In the genomic region with DNA sequence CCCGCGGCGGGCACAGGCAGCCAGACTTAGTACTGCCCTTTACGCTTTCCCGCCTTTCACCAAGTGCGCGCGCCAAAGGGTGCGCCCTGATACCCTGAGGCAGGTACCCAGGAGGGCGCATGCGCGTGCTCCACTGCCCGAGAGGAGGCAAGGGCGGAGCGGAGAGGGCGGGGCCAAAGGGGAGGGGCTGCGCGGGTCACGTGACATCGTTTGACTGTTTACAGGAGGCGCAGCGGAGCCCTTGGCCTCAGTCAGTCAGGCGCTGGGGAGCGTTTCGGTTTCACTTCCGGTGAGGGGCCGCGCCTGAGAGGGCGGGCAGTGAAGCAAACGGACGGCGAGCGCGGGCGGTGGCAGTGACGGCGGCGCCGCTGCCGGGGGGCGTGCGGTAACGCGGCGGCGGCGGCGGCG, we compare ENCODE assay signal across 8 mouse cellular contexts. TPM values are rescaled to one million over a fixed set of nuclear protein-coding genes. Genes with fewer than 3 reads are reported as not detected.
DNase-seq lines count a peak whose midpoint lies in the region; ATAC-seq and TF ChIP-seq lines count a peak whose summit lies in the region.

A gene (plus strand): TSS at position 209 of the 408 bp plus-strand sequence.

- 23% methylated on average over 35 of the region's 49 CpGs for whole genome bisulfite sequencing in kidney, embryonic 14.5 days
- 16% methylated on average over 46 of the region's 49 CpGs for WGBS in limb, embryonic 15.5 days

- 0 out of 2 replicates have a peak, but pooled peaks cover 2% of the 10 kb centered on the region for H3K9me3 ChIP-seq in kidney, embryonic 14.5 days (ENCODE audit: control insufficient read depth, low read length)
- no peaks in the 10 kb centered on the region for H3K9me3 ChIP-seq in limb, embryonic 15.5 days

- no peak for TF ChIP-seq CTCF in bone marrow macrophage, adult 2 months (IDR thresholded peaks at IDR 0.05; ENCODE audit: low read depth, low read length)
- no peak for TF ChIP-seq CTCF in embryonic fibroblast, embryonic 13.5 days (IDR thresholded peaks at IDR 0.05; ENCODE audit: borderline replicate concordance, insufficient read depth, low read length)

- H3K36me3 ChIP-seq in kidney, embryonic 14.5 days (ENCODE audit: control insufficient read depth, insufficient read depth, low read length): no peaks in the 10 kb centered on the region
- no peaks in the 10 kb centered on the region for H3K36me3 ChIP-seq in limb, embryonic 15.5 days

- no peaks in the 10 kb centered on the region for H3K4me1 ChIP-seq in bone marrow macrophage, adult 2 months (ENCODE audit: control insufficient read depth, insufficient read depth, low read length)
- H3K4me1 ChIP-seq in embryonic fibroblast, embryonic 13.5 days (ENCODE audit: control insufficient read depth, insufficient read depth, low read length): no peaks in the 10 kb centered on the region
- H3K4me1 ChIP-seq in kidney, embryonic 14.5 days (ENCODE audit: control insufficient read depth, insufficient read depth, low read length): no peaks in the 10 kb centered on the region
- H3K4me1 ChIP-seq in limb, embryonic 15.5 days: no peaks in the 10 kb centered on the region

- H3K27ac ChIP-seq in bone marrow macrophage, adult 2 months (ENCODE audit: insufficient read depth, low read depth, low read length): peak within 1 kb of the TSS; percentile 72
- H3K27ac ChIP-seq in embryonic fibroblast, embryonic 13.5 days (ENCODE audit: insufficient read depth, low read length): peak within 1 kb of the TSS; percentile 83
- H3K27ac ChIP-seq in kidney, embryonic 14.5 days (ENCODE audit: low read depth, low read length): peak within 1 kb of the TSS; percentile 90
- H3K27ac ChIP-seq in limb, embryonic 15.5 days: peak within 1 kb of the TSS; percentile 91

- no peaks in the 10 kb centered on the region for H3K27me3 ChIP-seq in kidney, embryonic 14.5 days (ENCODE audit: control insufficient read depth, insufficient read depth, low read length)
- H3K27me3 ChIP-seq in limb, embryonic 15.5 days: no peaks in the 10 kb centered on the region

- ATAC-seq in kidney, embryonic 14.5 days (ENCODE audit: low FRiP score, low TSS enrichment): peak; percentile 97
- peak; percentile 97 for ATAC-seq in limb, embryonic 15.5 days (ENCODE audit: insufficient number of reproducible peaks, low FRiP score, low TSS enrichment, low read depth)

- peak within 1 kb of the TSS; percentile 80 for H3K4me3 ChIP-seq in bone marrow macrophage, adult 2 months (ENCODE audit: insufficient read depth, low read length)
- peak within 1 kb of the TSS; percentile 70 for H3K4me3 ChIP-seq in embryonic fibroblast, embryonic 13.5 days (ENCODE audit: insufficient read depth, low read length)
- peak within 1 kb of the TSS; percentile 64 for H3K4me3 ChIP-seq in kidney, embryonic 14.5 days (ENCODE audit: low read length)
- peak within 1 kb of the TSS; percentile 63 for H3K4me3 ChIP-seq in limb, embryonic 15.5 days

- H3K9ac ChIP-seq in kidney, embryonic 14.5 days (ENCODE audit: low read depth, low read length): peak within 1 kb of the TSS; percentile 84
- peak within 1 kb of the TSS; percentile 71 for H3K9ac ChIP-seq in limb, embryonic 15.5 days

- peak; percentile 95 for DNase-seq in A20 (ENCODE audit: low read depth, low spot score)
- DNase-seq in heart, adult 9 months (ENCODE audit: low spot score in 2 of 2): peak; percentile 96 to 97
- peak; percentile 88 to 95 for DNase-seq in monocyte, adult 2 months (ENCODE audit: low read depth in 1 of 2, low spot score in 2 of 2)
- peak; percentile 97 for DNase-seq in spleen, postnatal 36 days (ENCODE audit: low spot score in 2 of 2)

- H3K4me2 ChIP-seq in kidney, embryonic 14.5 days (replicated peaks; ENCODE audit: low read depth, low read length): peak within 1 kb of the TSS; percentile 39
- H3K4me2 ChIP-seq in limb, embryonic 15.5 days: peak within 1 kb of the TSS; percentile 49

- TF ChIP-seq POLR2A in bone marrow macrophage, adult 2 months (IDR thresholded peaks at IDR 0.05; ENCODE audit: borderline replicate concordance, low read depth, low read length): no peak
- peak; percentile 86 for TF ChIP-seq POLR2A in embryonic fibroblast, embryonic 13.5 days (IDR thresholded peaks at IDR 0.05; ENCODE audit: low read depth, low read length)

RNA-seq across cellular contexts. Expression of the gene that starts here (rescaled TPM):
- 27.7 and 35.5 TPM in 2 replicates for polyA plus RNA-seq in bone marrow macrophage, adult 2 months (2012; ENCODE audit: insufficient read depth, insufficient read length, missing spikeins)
- polyA plus RNA-seq in embryonic fibroblast, embryonic 13.5 days (2011; ENCODE audit: insufficient read length, low read depth, missing spikeins): 76.7 and 107 TPM in 2 replicates
- polyA plus RNA-seq in kidney, embryonic 14.5 days (2014; fragmentation: Nextera tagmentation; extraction: Ambion mirVana): 41.2 and 65.2 TPM in 2 replicates
- 48.5 and 59.3 TPM in 2 replicates for polyA plus RNA-seq in limb, embryonic 15.5 days (2015; fragmentation: Nextera tagmentation; extraction: Ambion mirVana)

Comparison
In these comparisons a context has a peak if more than half of its experiments do, and no peak if none do; other contexts are left out.
1. Peak in every context shown above with its lines: DNase-seq, ATAC-seq, H3K4me3 ChIP-seq and H3K27ac ChIP-seq.